Mouse (Mus musculus) midbrain, embryonic 14.5 days (tissue): Measurements from ENCODE around the gene Gm26620. TPM values are rescaled to one million over a fixed set of nuclear protein-coding genes. Genes with fewer than 3 reads are reported as not detected.

ENCODE experiments used
- ATAC-seq: fragments of 200-750 bp; cut with Nextera tagmentation; 2 replicates; pipeline ENCODE4 v1.8.0; 2017; ENCODE audit warnings: moderate number of reproducible peaks, moderate library complexity; ENCODE audit not compliant: low FRiP score, low TSS enrichment
- DNase-seq: peaks from one replicate; pipeline ENCODE4 v3.0.0-alpha.2; 2015
- H3K27ac ChIP-seq: fragments of 300-500 bp; sonication (generic); replicated peaks from 2 replicates; pipeline ENCODE4 v1.5.1; 2014; ENCODE audit warnings: mild to moderate bottlenecking, low read depth, low read length, moderate library complexity
- H3K27me3 ChIP-seq: fragments of 300-500 bp; sonication (generic); 2 replicates; pipeline ENCODE4 v1.6.1; 2014; ENCODE audit warnings: low read length, control low read depth, mixed read lengths; ENCODE audit not compliant: control insufficient read depth, insufficient read depth
- H3K36me3 ChIP-seq: fragments of 300-500 bp; sonication (generic); 2 replicates; pipeline ENCODE4 v1.6.1; 2014; ENCODE audit warnings: low read length, control low read depth; ENCODE audit not compliant: control insufficient read depth, insufficient read depth
- H3K4me1 ChIP-seq: fragments of 300-500 bp; sonication (generic); 2 replicates; pipeline ENCODE4 v1.6.1; 2014; ENCODE audit warnings: mild to moderate bottlenecking, antibody characterized with exemption, low read length, control low read depth; ENCODE audit not compliant: control insufficient read depth, insufficient read depth
- H3K4me2 ChIP-seq: fragments of 300-500 bp; sonication (generic); 2 replicates; pipeline ENCODE4 v1.6.1; 2014; ENCODE audit warnings: mild to moderate bottlenecking, low read length, moderate library complexity
- H3K4me3 ChIP-seq: fragments of 300-500 bp; sonication (generic); replicated peaks from 2 replicates; pipeline ENCODE4 v1.5.1; 2014; ENCODE audit warnings: low read depth, low read length
- H3K9ac ChIP-seq: fragments of 300-500 bp; sonication (generic); replicated peaks from 2 replicates; pipeline ENCODE4 v1.6.1; 2014; ENCODE audit warnings: mild to moderate bottlenecking, low read length, moderate library complexity
- H3K9me3 ChIP-seq: fragments of 300-500 bp; sonication (generic); 2 replicates; pipeline ENCODE4 v1.6.1; 2016; ENCODE audit warnings: low read length, control low read depth, mixed read lengths; ENCODE audit not compliant: control insufficient read depth
- WGBS: fragments of 180-500 bp; shearing (Covaris S2); extraction: QIAGEN DNeasy Blood & Tissue Kit; methylation state at CpG from one replicate; pipeline ENCODE4 v1.1.7; 2014; 5-methylcytosine and 5-hydroxymethylcytosine counted together
- polyA plus RNA-seq: library from polyadenylated mRNA; unstranded; fragments of >200 nt; fragmentation: Nextera tagmentation; extraction: Ambion mirVana; gene quantifications from 2 replicates; pipeline ENCODE4 v1.2.1, GENCODE M21; 2014

The Gm26620 gene
- polyA plus RNA-seq, 1 experiment from 2014 or later, result 0.95 TPM

DNA sequence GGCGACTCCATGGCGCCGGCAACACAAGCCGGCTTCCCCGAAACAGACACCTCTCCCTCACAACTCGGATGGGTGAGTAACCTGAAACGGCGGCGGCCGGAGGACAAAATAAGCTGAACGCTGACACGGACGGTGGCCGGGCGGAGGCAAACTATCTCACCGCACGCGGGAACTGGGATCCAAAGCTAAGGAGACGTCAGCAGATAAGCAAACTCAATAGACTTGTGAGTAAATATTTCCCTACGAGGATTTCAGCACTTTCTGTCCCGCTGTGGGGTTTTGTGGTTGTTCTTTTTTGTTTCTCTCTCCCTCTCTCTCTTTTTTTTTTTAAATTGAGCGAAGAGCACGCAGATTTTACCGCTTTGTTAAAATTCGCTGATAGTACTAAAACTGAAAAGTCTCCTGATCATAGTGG lies 17.2 kb upstream of the Gm26620 start, which contains the start of gene Atf6:
Gene Atf6, minus strand, starts transcription at position 81 of the 415 bp plus-strand sequence.
- peak within 1 kb of the TSS; percentile 66 for H3K27ac ChIP-seq
- under 1% methylated on average over 25 of the region's 25 CpGs for WGBS
- H3K36me3 ChIP-seq, result no peaks in the 10 kb centered on the region
- DNase-seq (peak; percentile 96), ATAC-seq (peak; percentile 82)
- no peaks in the 10 kb centered on the region for H3K9me3 ChIP-seq
- peak within 1 kb of the TSS; percentile 74 for H3K4me2 ChIP-seq
- H3K4me1 ChIP-seq, result peaks cover 8% of the 10 kb centered on the region
- peak within 1 kb of the TSS; percentile 74 for H3K9ac ChIP-seq
- H3K27me3 ChIP-seq, result no peaks in the 10 kb centered on the region
- peak within 1 kb of the TSS; percentile 63 for H3K4me3 ChIP-seq

DNA sequence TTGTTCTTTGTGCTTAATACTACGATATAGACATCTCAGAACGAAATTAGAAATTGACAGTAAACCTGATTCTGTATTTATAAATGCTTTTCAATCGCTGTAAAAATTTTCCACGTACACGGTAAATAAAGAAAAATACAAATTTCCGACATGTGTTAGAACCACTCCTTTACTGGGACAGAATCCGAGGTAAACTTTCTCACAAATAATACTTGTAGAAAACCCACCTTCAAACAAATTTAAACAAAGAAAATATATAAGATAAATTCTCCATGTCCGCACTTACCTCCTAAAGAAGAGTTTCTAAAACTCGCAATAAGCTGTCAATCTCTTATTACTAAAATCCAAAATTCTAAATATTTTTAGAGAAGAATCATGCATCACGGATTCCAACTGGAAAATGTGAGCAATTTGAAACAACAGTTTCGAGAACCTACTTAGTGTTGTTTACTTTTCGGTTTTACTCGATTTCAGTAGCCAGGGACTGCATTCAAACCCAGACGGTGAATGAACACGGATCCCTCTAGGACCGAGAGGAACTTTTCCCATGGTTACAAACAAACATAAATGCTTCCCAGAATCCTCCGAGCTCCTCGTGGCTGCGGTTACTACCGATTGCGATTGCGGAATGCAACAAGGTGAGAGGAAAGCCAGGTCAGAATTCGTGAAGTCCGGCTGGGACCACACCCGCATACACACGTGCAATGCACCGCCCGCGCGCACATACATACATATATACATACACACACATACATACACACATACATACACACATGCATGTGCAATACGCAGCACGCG lies 16.6 kb upstream of the Gm26620 start:
- peaks cover 8% of the 10 kb centered on the region for H3K4me1 ChIP-seq
- peak overlapping the region; percentile 74; the same call in 1 of the 2 replicates for H3K9ac ChIP-seq
- ATAC-seq, result peak; percentile 87
- under 1% methylated on average over 33 of the region's 33 CpGs for WGBS
- H3K9me3 ChIP-seq, result no peaks in the 10 kb centered on the region
- H3K27ac ChIP-seq, result 0 out of 2 replicates have a peak overlapping the region, but pooled peaks have one; percentile 28
- peak; percentile 92 for DNase-seq
- no peaks in the 10 kb centered on the region for H3K27me3 ChIP-seq
- H3K36me3 ChIP-seq, result peaks cover 3% of the 10 kb centered on the region; the same call in 1 of the 2 replicates
- peak overlapping the region; percentile 74 for H3K4me2 ChIP-seq
- H3K4me3 ChIP-seq, result peak overlapping the region; percentile 63

DNA sequence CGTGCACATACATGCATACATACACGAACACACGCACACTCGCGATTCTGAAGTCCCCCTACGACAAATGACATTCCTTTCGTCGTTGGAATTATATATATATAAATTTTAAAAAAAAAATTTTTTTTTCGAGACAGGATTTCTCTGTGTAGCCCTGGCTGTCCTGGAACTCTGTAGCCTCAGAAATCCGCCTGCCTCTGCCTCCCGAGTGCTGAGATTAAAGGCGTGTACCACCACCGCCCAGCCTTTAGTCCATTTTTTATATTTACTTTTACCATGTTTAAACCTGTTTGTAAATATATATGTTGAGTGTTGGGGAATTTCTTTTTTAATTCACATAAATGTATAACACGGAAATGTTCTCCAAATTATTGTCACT lies 16.0 kb upstream of the Gm26620 start:
- H3K9me3 ChIP-seq, result no peaks in the 10 kb centered on the region
- no peak for ATAC-seq
- peaks cover 7% of the 10 kb centered on the region for H3K36me3 ChIP-seq
- no peaks in the 10 kb centered on the region for H3K27me3 ChIP-seq
- H3K9ac ChIP-seq, result peak overlapping the region; percentile 52; the same call in 1 of the 2 replicates
- no peak for DNase-seq
- 0 out of 2 replicates have a peak overlapping the region, but pooled peaks have one; percentile 28 for H3K27ac ChIP-seq
- 20% methylated on average over 14 of the region's 14 CpGs for WGBS
- H3K4me2 ChIP-seq, result peak overlapping the region; percentile 74
- H3K4me3 ChIP-seq, result peak overlapping the region; percentile 63
- H3K4me1 ChIP-seq, result peaks cover 8% of the 10 kb centered on the region

DNA sequence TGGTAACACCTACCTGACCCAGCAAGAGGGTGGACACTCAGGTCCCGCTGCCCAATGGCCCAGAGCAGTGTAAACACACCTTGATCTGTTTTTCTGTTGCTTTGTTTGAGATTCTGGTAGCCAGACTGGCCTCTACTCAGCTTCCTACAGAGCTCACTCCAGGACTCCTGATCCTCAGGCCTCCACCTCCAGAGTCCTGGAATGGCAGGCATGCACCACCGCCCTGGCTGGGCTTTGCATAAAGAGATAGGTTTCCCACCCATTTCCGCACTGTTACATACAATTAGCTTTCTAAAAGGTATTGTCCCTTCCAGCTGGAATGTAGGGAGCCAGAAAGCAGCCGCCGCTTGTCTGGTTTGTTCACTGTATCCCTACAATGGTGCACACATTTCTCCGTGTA lies 13.5 kb upstream of the Gm26620 start:
- no peak overlapping the region for H3K4me3 ChIP-seq
- H3K4me2 ChIP-seq, result no peak overlapping the region
- H3K4me1 ChIP-seq, result peaks cover 7% of the 10 kb centered on the region
- peaks cover 28% of the 10 kb centered on the region for H3K36me3 ChIP-seq
- no peaks in the 10 kb centered on the region for H3K9me3 ChIP-seq
- ATAC-seq, result no peak
- H3K27ac ChIP-seq, result no peak overlapping the region
- H3K27me3 ChIP-seq, result no peaks in the 10 kb centered on the region
- H3K9ac ChIP-seq, result no peak overlapping the region
- DNase-seq, result no peak
- 85% methylated on average over 6 of the region's 6 CpGs for WGBS

DNA sequence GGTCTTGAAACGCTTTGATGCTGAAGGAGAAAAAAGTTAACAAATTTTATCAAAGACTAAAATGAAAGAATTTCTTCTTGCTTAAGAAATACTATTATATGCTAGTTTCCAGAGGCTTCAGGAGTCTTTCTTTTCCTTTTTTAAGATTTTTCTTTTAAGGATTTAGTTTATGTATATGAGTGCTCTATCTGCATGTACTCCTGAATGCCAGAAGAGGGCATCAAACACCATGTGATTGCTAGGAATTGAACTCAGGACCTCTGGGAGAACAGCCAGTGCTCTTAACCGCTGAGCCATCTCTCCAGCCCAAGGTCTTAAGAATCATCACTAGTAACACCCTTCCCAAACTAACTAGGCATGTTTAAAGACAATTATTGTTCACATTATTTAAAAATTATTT lies 12.9 kb upstream of the Gm26620 start:
- Histone ChIP-seq H3K27ac (no peak overlapping the region), H3K36me3 (peaks cover 32% of the 10 kb centered on the region), H3K4me1 (peaks cover 1% of the 10 kb centered on the region), H3K4me2 (no peak overlapping the region), H3K27me3 (no peaks in the 10 kb centered on the region), H3K9me3 (no peaks in the 10 kb centered on the region), H3K4me3 (no peak overlapping the region), H3K9ac (no peak overlapping the region)
- ATAC-seq (no peak), DNase-seq (no peak)
- WGBS, result 96% methylated on average over 2 of the region's 2 CpGs

DNA sequence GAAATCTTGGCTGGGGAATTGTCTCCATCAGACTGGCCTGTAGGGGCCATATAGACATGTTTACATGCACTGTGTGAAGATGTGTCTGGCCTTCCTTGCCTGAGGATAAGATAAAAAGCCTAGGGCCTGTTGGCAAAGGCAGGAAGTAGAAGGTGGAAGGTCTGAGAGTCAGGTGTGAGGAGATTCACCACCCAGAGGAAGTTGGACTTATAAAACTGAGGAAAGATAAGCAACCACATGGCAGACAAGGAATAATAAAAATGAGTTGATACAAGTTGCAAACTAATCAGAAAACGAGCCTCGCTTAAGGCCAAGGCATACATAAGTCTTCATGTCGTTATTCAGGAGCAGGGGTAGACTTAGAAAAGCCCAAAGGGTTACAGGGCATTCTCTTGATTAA lies 9.2 kb upstream of the Gm26620 start:
- no peak overlapping the region for H3K27ac ChIP-seq
- 94% methylated on average over 3 of the region's 3 CpGs for WGBS
- DNase-seq, result no peak
- no peak overlapping the region for H3K4me3 ChIP-seq
- H3K9me3 ChIP-seq, result no peaks in the 10 kb centered on the region
- ATAC-seq, result no peak
- H3K4me2 ChIP-seq, result no peak overlapping the region
- H3K36me3 ChIP-seq, result peaks cover 56% of the 10 kb centered on the region
- H3K27me3 ChIP-seq, result no peaks in the 10 kb centered on the region
- H3K9ac ChIP-seq, result no peak overlapping the region
- H3K4me1 ChIP-seq, result no peaks in the 10 kb centered on the region

DNA sequence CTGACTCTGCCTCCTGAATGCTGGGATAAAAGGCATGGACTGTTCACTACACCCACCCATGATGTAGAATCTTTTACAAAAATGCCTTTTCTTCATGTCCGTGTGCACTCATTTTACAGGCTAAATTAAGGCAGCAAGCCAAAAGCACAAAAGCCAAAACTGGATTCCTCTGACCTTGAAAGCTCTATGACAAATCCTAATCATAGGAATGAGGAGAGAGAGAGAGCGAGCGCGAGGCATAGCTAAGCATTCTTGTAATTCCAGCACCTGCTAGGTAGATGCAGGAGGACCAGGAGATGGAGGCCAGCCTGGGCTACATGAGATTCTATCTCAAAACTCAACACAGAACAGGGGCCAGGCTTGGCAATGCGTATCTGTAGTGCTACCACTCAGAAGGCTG lies 8.0 kb upstream of the Gm26620 start:
- H3K4me3 ChIP-seq, result no peak overlapping the region
- no peaks in the 10 kb centered on the region for H3K4me1 ChIP-seq
- 92% methylated on average over 5 of the region's 5 CpGs for WGBS
- H3K9me3 ChIP-seq, result no peaks in the 10 kb centered on the region
- no peaks in the 10 kb centered on the region for H3K27me3 ChIP-seq
- ATAC-seq (no peak), DNase-seq (no peak)
- peaks cover 60% of the 10 kb centered on the region for H3K36me3 ChIP-seq
- no peak overlapping the region for H3K4me2 ChIP-seq
- H3K27ac ChIP-seq, result no peak overlapping the region
- H3K9ac ChIP-seq, result no peak overlapping the region

DNA sequence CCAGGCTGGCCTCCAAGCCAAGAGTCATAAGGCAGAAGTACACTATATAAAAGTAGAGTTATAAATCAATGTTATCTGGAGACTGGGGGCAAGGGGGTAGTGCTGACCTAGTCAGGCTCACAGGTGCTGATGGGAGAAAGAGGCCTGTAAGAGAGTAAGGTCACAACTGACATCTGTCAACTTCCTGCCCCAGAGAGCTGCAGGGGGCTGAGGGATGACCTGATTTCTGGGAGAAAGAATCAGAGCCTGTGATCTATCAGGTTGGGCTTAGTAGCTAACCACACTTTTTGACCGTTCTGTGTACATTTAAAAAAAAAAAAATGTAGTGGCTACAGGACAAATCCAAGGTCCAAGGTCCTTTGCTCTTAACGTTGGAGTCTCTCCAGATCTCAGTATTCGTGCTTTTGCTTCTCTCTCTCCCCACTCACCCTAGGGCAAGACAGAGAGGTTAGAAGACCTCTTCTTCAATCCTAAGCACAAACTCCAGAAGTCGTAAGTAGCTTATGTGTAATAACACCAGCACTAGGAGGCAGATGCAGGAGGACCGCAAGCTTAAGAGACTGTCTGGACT lies 1.9 kb upstream of the Gm26620 start:
- Histone ChIP-seq H3K9me3 (no peaks in the 10 kb centered on the region), H3K4me3 (no peak overlapping the region), H3K4me1 (0 out of 2 replicates have a peak, but pooled peaks cover 5% of the 10 kb centered on the region), H3K27ac (no peak overlapping the region), H3K9ac (no peak overlapping the region), H3K27me3 (no peaks in the 10 kb centered on the region), H3K4me2 (no peak overlapping the region), H3K36me3 (peaks cover 22% of the 10 kb centered on the region)
- ATAC-seq (no peak), DNase-seq (no peak)
- 91% methylated on average over 5 of the region's 5 CpGs for WGBS
